ENCODE assay signal across 14 mouse cellular contexts in genomic region chr13:46777461-46777860, GRCm38 (mm10).
"Had no signal": no experiment of that assay in that cellular context is flagged by ENCODE, and none has a peak within 500 bp of the region (broad histone marks: within the 10 kb centered on the region; RNA-seq: fewer than 3 reads in every experiment).

No protein-coding gene starts in this region.

- DNase-seq: lung, adult 2 months; right cerebral cortex, postnatal 14 days; thymus, adult 2 months; thymus, postnatal 25 days; thymus, postnatal 4 days had no signal

- H3K4me2 ChIP-seq: lung, embryonic 15.5 days; midbrain, embryonic 11.5 days; midbrain, embryonic 13.5 days; midbrain, embryonic 15.5 days; neural tube, embryonic 12.5 days; stomach, embryonic 15.5 days had no signal

- H3K4me3 ChIP-seq: lung, embryonic 15.5 days; midbrain, embryonic 13.5 days; midbrain, embryonic 15.5 days; neural tube, embryonic 12.5 days; stomach, embryonic 15.5 days had no signal

- H3K4me1 ChIP-seq: midbrain, embryonic 13.5 days; midbrain, embryonic 15.5 days; stomach, embryonic 15.5 days had no signal

- ATAC-seq: midbrain, embryonic 13.5 days; midbrain, embryonic 15.5 days had no signal

- H3K27ac ChIP-seq: lung, embryonic 15.5 days; macrophage; midbrain, embryonic 13.5 days; midbrain, embryonic 15.5 days; neural tube, embryonic 12.5 days; stomach, embryonic 15.5 days; stomach, postnatal 0 days had no signal

- H3K27me3 ChIP-seq: lung, embryonic 15.5 days; megakaryocyte, embryonic 14.5 days; midbrain, embryonic 13.5 days; midbrain, embryonic 15.5 days; neural tube, embryonic 12.5 days; stomach, embryonic 15.5 days had no signal

- H3K9me3 ChIP-seq: lung, embryonic 15.5 days; megakaryocyte, embryonic 14.5 days; midbrain, embryonic 13.5 days; midbrain, embryonic 15.5 days; neural tube, embryonic 12.5 days; stomach, embryonic 15.5 days had no signal

- H3K9ac ChIP-seq: lung, embryonic 15.5 days; midbrain, embryonic 13.5 days; midbrain, embryonic 15.5 days; neural tube, embryonic 12.5 days; stomach, embryonic 15.5 days had no signal
